Mouse (Mus musculus) embryonic facial prominence, embryonic 10.5 days (tissue): ENCODE data around the gene Rmnd5b. TPM values are rescaled to one million over a fixed set of nuclear protein-coding genes. Genes with fewer than 3 reads are reported as not detected.
A peak's percentile ranks its signal among the peaks of the same experiment; 100 is the strongest.

Experiments used
- DNase-seq: peaks from one replicate; pipeline ENCODE4 v3.0.0-alpha.2; 2017; ENCODE audit warnings: low spot score
- H3K27ac ChIP-seq: fragments of 300-500 bp; sonication (generic); replicated peaks from 2 replicates; pipeline ENCODE4 v1.5.1; 2016; ENCODE audit warnings: mild to moderate bottlenecking
- H3K27me3 ChIP-seq: fragments of 300-500 bp; sonication (generic); replicated peaks from 2 replicates; pipeline ENCODE4 v1.6.1; 2016; ENCODE audit warnings: low read depth, mild to moderate bottlenecking; ENCODE audit not compliant: poor library complexity, severe bottlenecking
- H3K36me3 ChIP-seq: fragments of 300-500 bp; sonication (generic); replicated peaks from 2 replicates; pipeline ENCODE4 v1.6.1; 2016; ENCODE audit warnings: mild to moderate bottlenecking, moderate library complexity
- H3K4me1 ChIP-seq: fragments of 300-500 bp; sonication (generic); 2 replicates; pipeline ENCODE4 v1.6.1; 2016
- H3K4me3 ChIP-seq: fragments of 300-500 bp; sonication (generic); 2 replicates; pipeline ENCODE4 v1.5.1; 2016; ENCODE audit warnings: mild to moderate bottlenecking, moderate library complexity
- H3K9me3 ChIP-seq: fragments of 300-500 bp; sonication (generic); 2 replicates; pipeline ENCODE4 v1.6.1; 2016; ENCODE audit warnings: mild to moderate bottlenecking
- WGBS: fragments of 180-500 bp; shearing (Covaris S2); methylation state at CpG from one replicate; pipeline ENCODE4 v1.1.7; 2016; 5-methylcytosine and 5-hydroxymethylcytosine counted together
- polyA plus RNA-seq: library from polyadenylated mRNA; unstranded; fragments of >200 nt; fragmentation: Nextera tagmentation; extraction: Ambion mirVana; gene quantifications from 2 replicates; pipeline ENCODE4 v1.2.1, GENCODE M21; 2016

Rmnd5b gene
- polyA plus RNA-seq, 1 experiment from 2014 or later: 38.1 TPM

GRCm38 (mm10) chr11:51584057-51584430, 51.7 kb downstream of the Rmnd5b start:
- H3K4me3 ChIP-seq: peak overlapping the region; percentile 76
- WGBS: 16% methylated on average over 9 of the region's 9 CpGs
- no peak for DNase-seq
- H3K27ac ChIP-seq: peak overlapping the region; percentile 95
- H3K9me3 ChIP-seq: 0 out of 2 replicates have a peak, but pooled peaks cover 2% of the 10 kb centered on the region
- H3K27me3 ChIP-seq: no peaks in the 10 kb centered on the region
- peaks cover 43% of the 10 kb centered on the region for H3K36me3 ChIP-seq
- peaks cover 43% of the 10 kb centered on the region for H3K4me1 ChIP-seq

GRCm38 (mm10) chr11:51582713-51583112, 53.0 kb downstream of the Rmnd5b start:
- Histone ChIP-seq H3K4me1 (peaks cover 43% of the 10 kb centered on the region), H3K36me3 (peaks cover 32% of the 10 kb centered on the region), H3K27me3 (no peaks in the 10 kb centered on the region), H3K27ac (peak overlapping the region; percentile 95; the same call in 1 of the 2 replicates), H3K9me3 (no peaks in the 10 kb centered on the region), H3K4me3 (no peak overlapping the region)
- peak; percentile 86 for DNase-seq
- WGBS: 16% methylated on average over 8 of the region's 8 CpGs

- Histone ChIP-seq H3K4me1 (peaks cover 25% of the 10 kb centered on the region), H3K36me3 (peaks cover 19% of the 10 kb centered on the region), H3K27me3 (no peaks in the 10 kb centered on the region), H3K27ac (no peak overlapping the region), H3K9me3 (no peaks in the 10 kb centered on the region), H3K4me3 (no peak overlapping the region)
- WGBS: 78% methylated on average over 4 of the region's 4 CpGs
- DNase-seq: no peak
Measured at GRCm38 (mm10) chr11:51579024-51579423, 56.7 kb downstream of the Rmnd5b start.

- Histone ChIP-seq H3K36me3 (peaks cover 24% of the 10 kb centered on the region), H3K4me1 (peaks cover 13% of the 10 kb centered on the region), H3K4me3 (no peak overlapping the region), H3K27ac (no peak overlapping the region), H3K9me3 (no peaks in the 10 kb centered on the region), H3K27me3 (no peaks in the 10 kb centered on the region)
- WGBS: 85% methylated on average over 7 of the region's 7 CpGs
- no peak for DNase-seq
Measured at GRCm38 (mm10) chr11:51577587-51577986, 58.1 kb downstream of the Rmnd5b start.

GRCm38 (mm10) chr11:51576454-51576853, 59.2 kb downstream of the Rmnd5b start:
- Histone ChIP-seq H3K27me3 (no peaks in the 10 kb centered on the region), H3K9me3 (no peaks in the 10 kb centered on the region), H3K27ac (no peak overlapping the region), H3K36me3 (peaks cover 24% of the 10 kb centered on the region), H3K4me3 (no peak overlapping the region), H3K4me1 (peaks cover 16% of the 10 kb centered on the region)
- DNase-seq: no peak
- WGBS: 87% methylated on average over 4 of the region's 4 CpGs

Other genes with a start within 250 kb of the Rmnd5b start
- 15.9 and 17.6 TPM in 2 replicates for gene Phykpl, start 51.1 kb downstream of the Rmnd5b start, polyA plus RNA-seq
- 636 and 666 TPM in 2 replicates for gene Hnrnpab, start 29.0 kb downstream of the Rmnd5b start, polyA plus RNA-seq
- 260 and 276 TPM in 2 replicates for gene Nhp2, start 16.2 kb downstream of the Rmnd5b start, polyA plus RNA-seq
- gene N4bp3, start 14.9 kb upstream of the Rmnd5b start, polyA plus RNA-seq: 15.8 and 17.4 TPM in 2 replicates
- 1.6 and 2.4 TPM in 2 replicates for gene D930048N14Rik, start 15.1 kb upstream of the Rmnd5b start, polyA plus RNA-seq
- gene 0610009B22Rik, start 53.0 kb upstream of the Rmnd5b start, polyA plus RNA-seq: 84.2 TPM in 2 replicates
- gene Sec24a, start 127.7 kb upstream of the Rmnd5b start, polyA plus RNA-seq: 13.5 and 14.3 TPM in 2 replicates
- 94.9 and 105 TPM in 2 replicates for gene Sar1b, start 127.8 kb upstream of the Rmnd5b start, polyA plus RNA-seq
- gene Jade2, start 221.8 kb upstream of the Rmnd5b start, polyA plus RNA-seq: 0.65 and 0.80 TPM in 2 replicates